Mouse (Mus musculus): Measurements from ENCODE around the gene Ptprd. TPM values are rescaled to one million over a fixed set of nuclear protein-coding genes. Genes with fewer than 3 reads are reported as not detected.
A peak's percentile ranks its signal among the peaks of the same experiment; 100 is the strongest.

Gene Ptprd
- polyA plus RNA-seq, 1 experiment = 104 TPM

DNA sequence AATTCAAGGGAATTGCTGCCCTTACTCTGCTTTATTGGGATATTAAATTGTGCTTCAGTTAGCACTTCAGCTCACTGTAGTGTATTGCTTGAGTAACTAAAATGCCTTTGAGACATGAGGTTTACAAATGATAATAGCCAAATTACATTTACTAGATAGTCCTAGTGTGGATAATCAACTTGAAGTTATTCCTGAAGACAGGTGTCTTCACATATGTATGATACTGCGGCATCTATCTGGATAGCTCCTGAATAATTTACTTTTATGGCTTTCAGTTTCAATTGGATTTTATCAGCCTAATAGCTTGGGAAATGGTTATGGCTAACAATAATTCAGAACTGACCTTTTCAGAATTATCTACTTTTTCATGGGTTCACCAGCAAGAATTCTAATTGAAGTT is 598.6 kb downstream of the Ptprd start:
- DNase-seq (ENCODE audit: extremely low spot score in 1 of 2, low spot score in 1 of 2) = no peak

- DNase-seq (ENCODE audit: extremely low spot score in 1 of 2, low spot score in 1 of 2) = peak; percentile 8 to 42
These were observed 625.1 kb downstream of the Ptprd start for GRCm38 (mm10) chr4:77586624-77587023.

DNA sequence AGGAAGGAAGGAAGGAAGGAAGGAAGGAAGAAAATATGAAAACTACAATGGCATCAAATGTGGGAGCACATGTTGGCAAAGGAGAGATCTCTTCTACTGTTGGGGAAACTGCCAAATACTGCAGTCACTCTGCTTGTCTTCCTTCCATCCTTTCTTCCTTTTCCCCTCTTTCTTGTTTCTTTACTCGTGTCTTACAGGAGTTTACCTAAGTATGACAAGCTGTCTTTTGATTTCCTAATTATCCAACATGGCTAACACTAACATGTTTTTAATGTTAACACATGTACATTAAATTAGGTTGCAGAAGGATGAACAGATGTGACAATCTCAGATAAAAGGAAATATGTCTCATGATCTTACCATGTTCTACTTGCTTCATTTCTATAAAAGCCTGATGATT is 625.5 kb downstream of the Ptprd start:
- no peak for DNase-seq (ENCODE audit: extremely low spot score in 1 of 2, low spot score in 1 of 2)

DNA sequence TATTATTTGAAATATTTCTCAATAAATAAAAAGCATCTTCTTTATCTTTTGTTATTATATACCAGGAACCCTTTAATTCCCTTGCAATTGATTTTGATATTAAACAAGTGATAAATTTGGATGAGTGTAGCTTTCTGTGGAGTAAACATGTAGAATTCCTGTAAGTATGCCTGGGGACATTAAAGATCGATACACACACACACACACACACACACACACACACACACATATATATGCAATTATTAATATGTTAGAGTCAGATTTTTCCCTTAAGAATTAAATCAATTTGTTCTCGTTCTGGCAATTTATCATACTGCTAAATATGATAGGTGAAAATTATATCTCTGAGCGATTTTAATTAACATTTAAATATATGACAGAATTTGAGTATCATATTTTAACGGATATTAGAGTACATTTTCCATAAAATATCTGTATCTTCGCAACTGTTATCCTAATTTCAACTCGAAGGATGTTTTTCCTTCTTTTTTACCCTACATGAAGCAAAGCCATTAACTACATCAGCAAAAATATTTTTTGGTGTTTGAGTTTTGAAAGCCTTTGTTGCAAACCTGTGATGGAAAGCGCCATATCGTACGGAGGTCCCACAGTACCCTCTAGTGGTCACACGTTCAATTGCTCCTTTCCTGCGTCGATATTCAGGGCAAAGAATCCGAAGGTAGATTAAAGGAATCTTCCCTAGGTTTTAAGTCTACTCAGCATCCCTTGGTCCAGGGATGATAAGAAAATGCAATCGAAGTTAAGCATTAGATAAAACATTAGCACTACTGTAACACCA is 653.2 kb downstream of the Ptprd start:
- peak in 1 of 2 experiments; percentile 85 for DNase-seq (ENCODE audit: extremely low spot score in 1 of 2, low spot score in 1 of 2)

GRCm38 (mm10) chr4:77555841-77556240 is 655.9 kb downstream of the Ptprd start:
- no peak for DNase-seq (ENCODE audit: extremely low spot score in 1 of 2, low spot score in 1 of 2)

GRCm38 (mm10) chr4:77537843-77538242 is 673.9 kb downstream of the Ptprd start:
- DNase-seq (ENCODE audit: extremely low spot score in 1 of 2, low spot score in 1 of 2) = no peak

DNA sequence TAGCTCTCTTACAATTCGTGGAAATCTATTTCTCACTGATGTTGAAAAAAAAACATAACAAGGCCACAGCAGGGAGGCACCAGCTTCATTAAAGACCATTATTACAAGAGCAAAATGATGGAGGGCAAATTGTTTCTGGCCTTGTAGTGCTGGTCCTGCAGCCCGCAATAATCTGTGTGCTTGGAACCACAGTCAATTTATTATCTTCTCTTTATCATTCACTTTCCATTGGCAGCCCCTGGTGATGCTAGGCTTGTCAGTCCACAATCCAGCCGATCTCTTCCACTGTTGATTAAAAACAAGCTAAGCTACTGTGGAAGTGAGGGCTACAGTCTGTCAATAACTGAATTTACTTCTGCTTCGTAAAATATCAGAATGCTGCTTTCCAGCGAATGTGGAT is 674.4 kb downstream of the Ptprd start:
- no peak for DNase-seq (ENCODE audit: extremely low spot score in 1 of 2, low spot score in 1 of 2)

- DNase-seq (ENCODE audit: extremely low spot score in 1 of 2, low spot score in 1 of 2) = no peak
These were observed 676.2 kb downstream of the Ptprd start for GRCm38 (mm10) chr4:77535601-77536000.

GRCm38 (mm10) chr4:77534553-77534952 is 677.2 kb downstream of the Ptprd start:
- DNase-seq (ENCODE audit: extremely low spot score in 1 of 2, low spot score in 1 of 2) = peak in 1 of 2 experiments; percentile 31

GRCm38 (mm10) chr4:77519166-77519565 is 692.6 kb downstream of the Ptprd start:
- DNase-seq (ENCODE audit: extremely low spot score in 1 of 2, low spot score in 1 of 2) = peak in 1 of 2 experiments; percentile 68

DNA sequence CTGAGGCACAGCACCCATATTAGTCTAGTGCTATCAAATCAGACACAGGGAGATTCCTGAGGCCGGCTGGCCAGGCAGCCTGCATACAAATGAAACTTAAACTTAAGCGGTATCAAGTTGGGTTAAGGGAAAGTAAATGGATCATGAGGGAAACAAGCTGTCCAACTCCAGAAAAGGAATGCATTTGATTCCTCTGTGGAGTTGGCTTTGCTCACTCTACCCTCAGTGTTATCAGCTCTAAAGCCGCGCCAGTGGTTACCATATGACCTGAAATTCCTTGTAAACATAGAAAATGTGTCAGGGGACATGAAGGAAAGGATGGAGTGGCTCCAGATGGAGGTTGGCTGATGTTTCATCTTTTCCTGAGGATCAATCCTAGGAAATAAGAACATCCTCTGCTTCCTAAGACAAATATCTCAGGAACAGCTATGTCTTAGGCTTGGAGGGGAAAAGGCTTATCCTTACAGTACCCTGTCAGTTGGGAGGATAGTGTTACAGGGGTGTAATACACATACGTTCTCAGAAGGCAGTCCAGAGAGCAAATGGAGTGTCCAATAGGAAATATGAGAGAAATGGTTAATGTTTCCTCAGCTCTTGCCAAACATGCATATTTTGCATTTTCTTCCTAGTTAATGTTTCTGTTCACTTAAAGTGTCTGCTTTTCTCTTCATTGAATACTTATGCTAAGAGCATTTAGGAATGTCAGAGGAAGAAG is 697.7 kb downstream of the Ptprd start:
- DNase-seq (ENCODE audit: extremely low spot score in 1 of 2, low spot score in 1 of 2) = no peak

- DNase-seq (ENCODE audit: extremely low spot score in 1 of 2, low spot score in 1 of 2) = no peak
These were observed 698.7 kb downstream of the Ptprd start for GRCm38 (mm10) chr4:77513041-77513440.

DNA sequence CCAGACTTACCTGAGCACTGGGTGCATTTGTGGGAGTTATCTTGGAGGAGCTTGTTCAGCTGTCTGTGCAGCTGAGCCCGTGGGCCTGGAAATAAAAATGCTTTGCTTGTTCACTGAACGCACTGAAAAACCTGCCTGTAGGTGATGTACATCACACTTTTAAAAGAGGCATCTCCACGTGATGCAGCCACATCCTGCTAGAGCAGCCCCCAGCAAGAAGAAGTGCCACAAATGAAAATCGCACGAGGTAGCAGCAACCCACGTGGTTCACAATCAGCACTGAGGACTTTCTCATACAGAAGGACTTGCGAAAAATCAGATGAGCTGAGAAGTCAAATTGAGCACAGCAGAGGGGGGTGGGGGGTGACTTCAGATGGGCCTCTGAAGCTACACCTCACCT is 757.7 kb downstream of the Ptprd start:
- DNase-seq (ENCODE audit: extremely low spot score in 1 of 2, low spot score in 1 of 2) = peak; percentile 32 to 38

GRCm38 (mm10) chr4:77399146-77399545 is 812.6 kb downstream of the Ptprd start:
- DNase-seq (ENCODE audit: extremely low spot score in 1 of 2, low spot score in 1 of 2) = peak in 1 of 2 experiments; percentile 16

DNA sequence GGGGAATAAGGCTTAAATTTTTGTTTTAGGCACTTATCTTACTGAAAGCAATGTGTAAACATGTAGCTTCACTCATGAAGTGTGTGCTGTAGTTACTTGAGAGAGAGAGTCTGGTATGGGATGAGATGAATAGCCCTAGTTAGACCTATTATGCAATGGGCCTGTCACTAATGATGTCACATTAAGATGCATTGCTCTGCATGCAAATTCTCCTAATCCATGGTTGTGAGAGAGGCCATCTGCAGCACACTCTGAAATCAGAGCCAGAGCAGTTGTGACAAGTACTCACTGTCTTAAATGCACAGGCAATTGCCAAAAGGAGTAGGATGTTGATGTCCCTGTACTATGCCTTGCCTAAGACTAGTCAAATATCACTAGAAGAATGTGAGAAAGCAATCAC is 850.0 kb downstream of the Ptprd start:
- no peak for DNase-seq (ENCODE audit: extremely low spot score in 1 of 2, low spot score in 1 of 2)

GRCm38 (mm10) chr4:77327198-77327597 is 884.6 kb downstream of the Ptprd start:
- DNase-seq (ENCODE audit: extremely low spot score in 1 of 2, low spot score in 1 of 2) = no peak

GRCm38 (mm10) chr4:77317060-77317680 is 894.6 kb downstream of the Ptprd start:
- no peak for DNase-seq (ENCODE audit: extremely low spot score in 1 of 2, low spot score in 1 of 2)

DNA sequence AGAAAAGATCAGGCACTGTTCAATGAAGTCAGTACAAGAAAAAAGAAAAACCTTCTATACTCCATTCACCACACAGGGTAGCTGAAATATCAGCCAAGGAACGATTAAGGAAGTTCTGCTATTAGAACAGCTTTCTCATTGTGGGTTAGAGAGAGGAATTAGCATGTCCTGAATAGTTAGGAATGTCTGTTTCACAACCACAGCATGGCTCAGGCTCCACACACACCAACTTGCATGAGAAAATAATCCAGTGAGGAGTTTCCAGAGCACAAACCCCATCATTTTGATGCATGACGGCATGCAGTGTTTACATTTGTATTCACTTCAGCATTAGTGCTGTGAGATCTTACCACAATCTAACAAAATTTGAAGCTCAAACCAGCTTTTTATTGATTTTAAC is 895.1 kb downstream of the Ptprd start:
- no peak for DNase-seq (ENCODE audit: extremely low spot score in 1 of 2, low spot score in 1 of 2)

DNA sequence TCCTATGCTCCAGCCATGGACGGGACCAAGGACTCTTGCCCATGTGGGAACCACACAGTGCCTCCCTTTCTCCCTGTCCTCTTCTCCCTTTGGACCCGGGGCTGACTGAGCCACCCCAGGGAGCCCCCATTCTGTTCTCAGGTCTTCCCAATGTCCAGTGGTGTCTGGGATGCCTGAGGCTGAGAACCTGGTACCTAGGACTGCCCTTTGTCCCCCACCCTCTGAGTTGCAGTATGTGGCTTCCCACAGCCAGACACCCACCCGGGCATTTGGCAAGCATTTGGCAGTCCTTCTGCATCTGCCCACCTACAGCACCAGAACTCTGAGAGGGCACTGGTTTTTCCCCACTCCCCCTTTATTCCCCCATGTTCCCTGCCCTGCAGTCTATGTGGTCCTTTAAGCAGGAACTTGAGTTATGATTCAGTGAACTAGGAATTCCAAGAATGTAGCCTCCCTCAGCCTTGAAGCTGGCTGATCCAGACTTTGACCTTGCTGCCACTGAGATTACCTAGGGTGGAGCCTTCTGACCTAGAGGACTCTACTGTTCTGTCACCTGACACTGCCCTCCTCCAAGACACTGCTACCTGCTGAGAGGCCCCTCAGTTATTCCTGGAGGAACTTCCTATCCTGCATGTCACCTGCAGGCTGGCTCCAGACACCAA is 901.5 kb downstream of the Ptprd start:
- no peak for DNase-seq (ENCODE audit: extremely low spot score in 1 of 2, low spot score in 1 of 2)

DNA sequence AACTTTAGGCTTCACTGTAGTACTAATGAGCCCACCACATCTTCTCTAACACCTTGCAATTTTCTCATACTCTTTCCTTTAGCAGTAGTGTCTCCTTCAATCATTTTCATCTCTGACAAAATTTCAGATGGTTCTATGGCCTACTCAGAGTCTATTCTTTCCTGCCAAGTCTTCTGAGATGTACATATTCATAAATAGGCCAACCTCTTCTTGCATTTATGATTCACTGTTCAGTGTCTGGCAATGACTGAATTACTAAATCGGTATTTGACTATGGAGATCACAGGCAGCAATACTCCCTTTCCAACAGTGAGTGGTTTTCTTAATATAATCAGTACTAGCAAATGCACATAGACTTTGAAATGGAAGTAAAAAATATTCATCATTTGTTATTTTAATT is 928.3 kb downstream of the Ptprd start:
- DNase-seq (ENCODE audit: extremely low spot score in 1 of 2, low spot score in 1 of 2) = peak in 1 of 2 experiments; percentile 11

DNA sequence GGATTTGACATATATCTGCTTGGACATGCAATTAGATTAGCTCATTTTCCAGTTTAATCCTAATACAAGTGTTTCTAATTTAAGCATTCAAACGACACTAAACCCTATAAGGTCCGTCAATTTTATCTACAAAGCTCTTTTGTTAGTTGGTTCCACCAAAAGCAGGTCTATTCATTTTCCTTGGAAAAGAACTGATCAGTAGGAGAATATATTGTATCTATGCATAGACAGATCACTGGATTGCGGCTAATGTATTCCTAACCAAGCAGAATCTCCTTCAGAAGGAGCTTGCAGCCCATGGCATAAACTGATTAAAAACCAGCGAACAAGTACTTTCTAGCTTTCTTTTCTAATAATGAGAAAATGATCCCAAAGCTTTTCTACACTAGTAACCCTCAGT is 933.8 kb downstream of the Ptprd start:
- DNase-seq (ENCODE audit: extremely low spot score in 1 of 2, low spot score in 1 of 2) = no peak

Measured in frontal cortex, adult 2 months (tissue).